Mouse (Mus musculus) midbrain, embryonic 10.5 days (tissue): ENCODE measurements at regions not wholly inside any gene's neighbourhood (a gene's known extent, or its start where the extent isn't known, plus 50 kb on each side); places are given as distances from the start of the nearest gene placed in this dataset.
"Not testable (repeated sequence)": the region's sequence is repeated elsewhere in the genome, so short reads cannot be mapped to it uniquely, and the experiment has no call there.

Source experiments
- DNase-seq: peaks from one replicate; pipeline ENCODE4 v3.0.0-alpha.2; 2017; ENCODE audit warnings: low spot score
- H3K27ac ChIP-seq: fragments of 300-500 bp; sonication (generic); replicated peaks from 2 replicates; pipeline ENCODE4 v1.5.1; 2016; ENCODE audit warnings: mild to moderate bottlenecking
- H3K27me3 ChIP-seq: fragments of 300-500 bp; sonication (generic); 2 replicates; pipeline ENCODE4 v1.6.1; 2016; ENCODE audit warnings: low read depth, mild to moderate bottlenecking; ENCODE audit not compliant: poor library complexity, severe bottlenecking
- H3K36me3 ChIP-seq: fragments of 300-500 bp; sonication (generic); 2 replicates; pipeline ENCODE4 v1.6.1; 2016; ENCODE audit warnings: mild to moderate bottlenecking, moderate library complexity
- H3K4me1 ChIP-seq: fragments of 300-500 bp; sonication (generic); 2 replicates; pipeline ENCODE4 v1.6.1; 2016
- H3K4me3 ChIP-seq: fragments of 300-500 bp; sonication (generic); 2 replicates; pipeline ENCODE4 v1.5.1; 2016; ENCODE audit warnings: mild to moderate bottlenecking, moderate library complexity
- H3K9me3 ChIP-seq: fragments of 300-500 bp; sonication (generic); replicated peaks from 2 replicates; pipeline ENCODE4 v1.6.1; 2016; ENCODE audit warnings: mild to moderate bottlenecking
- WGBS: fragments of 180-500 bp; shearing (Covaris S2); methylation state at CpG from one replicate; pipeline ENCODE4 v1.1.7; 2016; 5-methylcytosine and 5-hydroxymethylcytosine counted together

DNA sequence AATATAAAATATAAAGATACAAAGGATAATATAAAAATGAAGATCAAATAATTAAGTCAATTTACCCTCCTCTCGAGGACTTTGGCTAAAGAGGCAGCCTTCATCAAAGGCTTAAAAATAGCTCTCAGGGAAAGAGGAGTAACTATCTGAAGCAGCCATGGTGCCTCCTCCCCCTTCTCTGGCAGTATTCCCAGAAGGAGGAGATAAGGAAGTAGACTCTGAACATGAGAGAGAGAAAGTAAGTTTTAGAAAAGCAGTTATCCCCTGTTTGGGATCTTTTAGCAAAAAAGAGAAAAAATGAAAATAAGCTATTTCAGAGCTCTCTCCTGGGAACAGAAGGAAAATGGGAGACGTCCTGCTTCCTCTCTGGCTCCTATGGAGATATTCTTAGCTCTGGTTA lies 406.7 kb upstream of the Jmjd1c start:
- H3K9me3 ChIP-seq = peaks cover 31% of the 10 kb centered on the region
- H3K27ac ChIP-seq, H3K27me3 ChIP-seq, DNase-seq, H3K4me1 ChIP-seq, H3K36me3 ChIP-seq, H3K4me3 ChIP-seq: not testable (repeated sequence)
- WGBS = 74% methylated on average over 2 of the region's 2 CpGs

DNA sequence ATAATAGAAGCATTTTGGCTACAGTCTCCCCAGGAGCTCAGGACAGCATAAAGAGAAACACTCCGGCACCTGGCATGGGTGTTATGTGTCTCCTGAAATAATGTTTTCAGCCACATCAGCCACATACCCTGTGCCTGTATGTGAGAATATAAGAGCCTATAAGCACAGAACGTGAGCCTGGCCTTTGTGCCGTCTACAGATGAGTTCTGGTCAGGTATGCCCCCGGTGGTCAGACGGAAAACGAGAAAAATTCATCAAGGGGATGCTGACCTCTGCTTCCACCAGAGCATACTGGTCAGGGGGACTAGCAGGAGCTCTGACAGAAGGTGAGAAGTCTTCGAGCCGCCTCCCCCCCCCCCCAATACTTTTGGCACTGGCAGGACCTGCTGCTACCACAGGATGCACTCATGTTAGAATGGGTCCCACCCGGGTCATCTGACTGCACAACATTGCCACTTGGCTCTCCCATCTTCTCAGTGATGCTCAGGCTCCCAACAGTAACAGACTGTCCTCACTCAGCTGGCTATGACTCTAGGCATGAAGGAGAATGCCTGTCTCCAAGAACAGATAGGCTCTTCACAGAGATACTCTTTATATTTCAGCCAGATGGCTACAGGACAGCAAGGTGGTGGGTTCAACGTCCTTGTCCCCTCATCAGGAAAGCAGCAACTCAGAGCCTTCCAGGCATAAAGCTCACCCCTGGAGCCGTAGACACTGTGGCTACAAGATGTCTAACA lies 401.2 kb upstream of the Jmjd1c start:
- H3K4me3 ChIP-seq = no peak overlapping the region
- no peak for DNase-seq
- WGBS = 86% methylated on average over 11 of the region's 11 CpGs

GRCm38 (mm10) chr10:66714926-66715325 lies 381.0 kb upstream of the Jmjd1c start:
- H3K36me3 ChIP-seq, H3K27ac ChIP-seq, H3K4me3 ChIP-seq, H3K27me3 ChIP-seq, H3K4me1 ChIP-seq, DNase-seq: not testable (repeated sequence)
- WGBS = 93% methylated on average over 9 of the region's 9 CpGs
- peaks cover 10% of the 10 kb centered on the region; the same call in 1 of the 2 replicates for H3K9me3 ChIP-seq

More for the DNA sequence above, 401.2 kb upstream of the Jmjd1c start:
- Histone ChIP-seq H3K27ac (no peak overlapping the region), H3K27me3 (no peaks in the 10 kb centered on the region), H3K4me1 (no peaks in the 10 kb centered on the region), H3K36me3 (no peaks in the 10 kb centered on the region), H3K9me3 (peaks cover 7% of the 10 kb centered on the region; the same call in 1 of the 2 replicates)

GRCm38 (mm10) chr10:66717909-66718308 lies 378.0 kb upstream of the Jmjd1c start:
- no peak for DNase-seq
- no peaks in the 10 kb centered on the region for H3K27me3 ChIP-seq
- H3K36me3 ChIP-seq = no peaks in the 10 kb centered on the region
- no peaks in the 10 kb centered on the region for H3K4me1 ChIP-seq
- H3K4me3 ChIP-seq = no peak overlapping the region
- WGBS = 80% methylated on average over 7 of the region's 7 CpGs
- H3K9me3 ChIP-seq = peaks cover 15% of the 10 kb centered on the region; the same call in 1 of the 2 replicates
- no peak overlapping the region for H3K27ac ChIP-seq

- Histone ChIP-seq H3K27me3 (no peaks in the 10 kb centered on the region), H3K4me3 (no peak overlapping the region), H3K36me3 (no peaks in the 10 kb centered on the region), H3K4me1 (no peaks in the 10 kb centered on the region), H3K27ac (no peak overlapping the region), H3K9me3 (peaks cover 15% of the 10 kb centered on the region; the same call in 1 of the 2 replicates)
- no peak for DNase-seq
- 92% methylated on average over 11 of the region's 11 CpGs for WGBS
Observed at GRCm38 (mm10) chr10:66719796-66720195, 376.1 kb upstream of the Jmjd1c start.

- WGBS = 93% methylated on average over 5 of the region's 5 CpGs
- peaks cover 6% of the 10 kb centered on the region for H3K9me3 ChIP-seq
- H3K27me3 ChIP-seq = no peaks in the 10 kb centered on the region
- no peaks in the 10 kb centered on the region for H3K36me3 ChIP-seq
- no peak for DNase-seq
- no peak overlapping the region for H3K27ac ChIP-seq
- no peak overlapping the region for H3K4me3 ChIP-seq
- H3K4me1 ChIP-seq = no peaks in the 10 kb centered on the region
Observed at GRCm38 (mm10) chr10:66733631-66734030, 362.3 kb upstream of the Jmjd1c start.

DNA sequence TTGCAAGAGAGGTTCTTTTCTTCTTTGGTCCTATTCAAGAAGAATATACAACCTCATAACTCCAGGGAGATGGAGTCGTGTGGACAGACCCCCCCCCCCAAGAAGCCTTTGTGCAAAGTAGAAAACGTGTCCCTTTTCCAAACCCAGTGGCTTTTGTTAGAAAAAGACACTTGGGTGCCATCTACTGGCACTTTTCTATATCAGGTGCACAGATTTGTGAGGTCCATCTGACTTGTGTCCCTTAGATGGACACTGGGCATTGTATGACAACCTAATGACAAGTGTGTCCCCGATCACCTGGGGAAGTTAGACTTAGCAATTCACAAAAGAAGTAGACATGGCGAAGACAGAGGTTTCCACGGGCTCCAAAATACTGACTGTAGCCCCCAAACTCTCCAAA lies 361.1 kb upstream of the Jmjd1c start:
- Histone ChIP-seq H3K27me3 (no peaks in the 10 kb centered on the region), H3K4me1 (no peaks in the 10 kb centered on the region), H3K36me3 (no peaks in the 10 kb centered on the region), H3K9me3 (peaks cover 1% of the 10 kb centered on the region; the same call in 1 of the 2 replicates), H3K4me3 (no peak overlapping the region), H3K27ac (no peak overlapping the region)
- no peak for DNase-seq
- WGBS = 70% methylated on average over 5 of the region's 5 CpGs

DNA sequence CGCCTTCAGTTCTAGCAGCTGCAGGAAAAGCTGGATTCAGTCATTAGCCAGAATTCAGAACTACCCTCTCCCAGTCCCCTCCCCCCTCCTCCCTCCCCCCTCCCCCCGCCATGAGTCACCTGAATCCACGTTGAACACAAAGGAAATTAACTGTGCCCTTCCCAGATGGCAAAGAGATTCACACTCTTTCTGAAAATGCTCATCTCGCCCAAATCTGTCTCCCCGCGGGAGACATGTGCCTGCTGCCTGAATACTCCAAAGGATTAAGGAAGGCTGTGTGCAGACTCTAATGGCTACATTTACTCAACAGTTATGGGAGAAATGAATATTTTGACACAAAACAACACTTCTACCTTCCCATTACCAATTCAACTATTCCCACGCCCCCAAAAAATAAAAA lies 356.9 kb upstream of the Jmjd1c start:
- no peaks in the 10 kb centered on the region for H3K9me3 ChIP-seq
- H3K4me3 ChIP-seq = no peak overlapping the region
- no peaks in the 10 kb centered on the region for H3K27me3 ChIP-seq
- WGBS = 82% methylated on average over 7 of the region's 7 CpGs
- DNase-seq = no peak
- no peaks in the 10 kb centered on the region for H3K36me3 ChIP-seq
- no peaks in the 10 kb centered on the region for H3K4me1 ChIP-seq
- H3K27ac ChIP-seq = no peak overlapping the region

GRCm38 (mm10) chr10:66741819-66742218 lies 354.1 kb upstream of the Jmjd1c start:
- WGBS = 71% methylated on average over 3 of the region's 3 CpGs

GRCm38 (mm10) chr10:66743254-66743653 lies 352.7 kb upstream of the Jmjd1c start:
- no peak for DNase-seq
- no peak overlapping the region for H3K27ac ChIP-seq
- H3K36me3 ChIP-seq = no peaks in the 10 kb centered on the region
- no peaks in the 10 kb centered on the region for H3K9me3 ChIP-seq
- peaks cover 3% of the 10 kb centered on the region; the same call in 1 of the 2 replicates for H3K4me1 ChIP-seq
- no peak overlapping the region for H3K4me3 ChIP-seq
- 90% methylated on average over 6 of the region's 6 CpGs for WGBS
- H3K27me3 ChIP-seq = no peaks in the 10 kb centered on the region

More at GRCm38 (mm10) chr10:66741819-66742218, 354.1 kb upstream of the Jmjd1c start:
- no peak for DNase-seq
- Histone ChIP-seq H3K4me3 (no peak overlapping the region), H3K27me3 (no peaks in the 10 kb centered on the region), H3K9me3 (no peaks in the 10 kb centered on the region), H3K27ac (no peak overlapping the region), H3K36me3 (no peaks in the 10 kb centered on the region), H3K4me1 (no peaks in the 10 kb centered on the region)

GRCm38 (mm10) chr10:66745871-66746270 lies 350.1 kb upstream of the Jmjd1c start:
- no peaks in the 10 kb centered on the region for H3K27me3 ChIP-seq
- 96% methylated on average over 10 of the region's 10 CpGs for WGBS
- H3K27ac ChIP-seq = no peak overlapping the region
- no peaks in the 10 kb centered on the region for H3K36me3 ChIP-seq
- H3K9me3 ChIP-seq = no peaks in the 10 kb centered on the region
- H3K4me1 ChIP-seq = peaks cover 12% of the 10 kb centered on the region
- no peak for DNase-seq
- no peak overlapping the region for H3K4me3 ChIP-seq

GRCm38 (mm10) chr10:66752237-66752810 lies 343.6 kb upstream of the Jmjd1c start:
- Histone ChIP-seq H3K27ac (no peak overlapping the region), H3K9me3 (no peaks in the 10 kb centered on the region), H3K4me1 (peaks cover 12% of the 10 kb centered on the region), H3K27me3 (no peaks in the 10 kb centered on the region), H3K4me3 (no peak overlapping the region), H3K36me3 (no peaks in the 10 kb centered on the region)
- 88% methylated on average over 7 of the region's 7 CpGs for WGBS
- DNase-seq = no peak

- H3K27ac ChIP-seq = no peak overlapping the region
- H3K27me3 ChIP-seq = no peaks in the 10 kb centered on the region
- H3K36me3 ChIP-seq = no peaks in the 10 kb centered on the region
- no peak for DNase-seq
- no peaks in the 10 kb centered on the region for H3K9me3 ChIP-seq
- WGBS = 86% methylated on average over 4 of the region's 4 CpGs
- H3K4me3 ChIP-seq = no peak overlapping the region
- H3K4me1 ChIP-seq = no peaks in the 10 kb centered on the region
Observed at GRCm38 (mm10) chr10:66756866-66757265, 339.1 kb upstream of the Jmjd1c start.
